8 mouse cellular contexts compared by ENCODE assay signal in the genomic region with DNA sequence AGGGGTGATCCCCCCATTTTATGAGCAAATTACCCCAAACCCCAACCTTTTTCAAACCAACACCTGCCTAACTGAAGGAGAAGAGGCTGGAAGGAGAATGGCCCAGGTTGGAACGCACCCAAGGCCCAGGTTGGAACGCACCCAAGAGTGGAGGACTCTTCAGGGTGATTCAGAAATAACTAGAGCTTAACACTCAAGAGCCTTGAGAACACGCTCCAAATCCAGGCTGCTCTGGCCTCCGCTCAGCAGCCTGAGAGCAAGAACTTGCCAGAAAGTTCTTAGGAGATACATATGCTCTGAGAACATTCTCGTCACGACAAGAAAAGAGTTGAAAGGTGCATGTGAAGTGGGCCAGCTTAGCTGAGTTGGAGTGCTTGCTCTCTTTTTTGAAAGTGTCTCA. TPM values are rescaled to one million over a fixed set of nuclear protein-coding genes. Genes with fewer than 3 reads are reported as not detected.
DNase-seq lines count a peak whose midpoint lies in the region; ATAC-seq lines count a peak whose summit lies in the region.

No protein-coding gene starts in this region.

- ATAC-seq in embryonic facial prominence, embryonic 13.5 days (ENCODE audit: insufficient number of reproducible peaks, insufficient read depth, low FRiP score, low TSS enrichment, low read depth), result no peak
- no peak for ATAC-seq in embryonic facial prominence, embryonic 14.5 days (ENCODE audit: low read depth)

- H3K4me2 ChIP-seq in embryonic facial prominence, embryonic 13.5 days, result no peak overlapping the region
- no peak overlapping the region for H3K4me2 ChIP-seq in embryonic facial prominence, embryonic 14.5 days (ENCODE audit: low read depth, low read length)

- WGBS in embryonic facial prominence, embryonic 13.5 days, result 74% methylated on average over 6 of the region's 6 CpGs
- WGBS in embryonic facial prominence, embryonic 10.5 days, result 90% methylated on average over 6 of the region's 6 CpGs
- 55% methylated on average over 6 of the region's 6 CpGs for WGBS in embryonic facial prominence, embryonic 14.5 days

- no peaks in the 10 kb centered on the region for H3K9me3 ChIP-seq in embryonic facial prominence, embryonic 13.5 days
- no peaks in the 10 kb centered on the region for H3K9me3 ChIP-seq in embryonic facial prominence, embryonic 10.5 days
- H3K9me3 ChIP-seq in embryonic facial prominence, embryonic 14.5 days (ENCODE audit: control insufficient read depth, low read length), result no peaks in the 10 kb centered on the region

- no peak overlapping the region for H3K9ac ChIP-seq in embryonic facial prominence, embryonic 13.5 days
- no peak overlapping the region for H3K9ac ChIP-seq in embryonic facial prominence, embryonic 14.5 days (ENCODE audit: low read depth, low read length)

- H3K27me3 ChIP-seq in embryonic facial prominence, embryonic 13.5 days, result peaks cover 6% of the 10 kb centered on the region; the same call in 1 of the 2 replicates
- H3K27me3 ChIP-seq in embryonic facial prominence, embryonic 10.5 days (replicated peaks; ENCODE audit: low read depth, poor library complexity, severe bottlenecking), result peaks cover 36% of the 10 kb centered on the region
- H3K27me3 ChIP-seq in embryonic facial prominence, embryonic 14.5 days (replicated peaks; ENCODE audit: control insufficient read depth, insufficient read depth, low read length), result no peaks in the 10 kb centered on the region

- no peak overlapping the region for H3K4me3 ChIP-seq in embryonic facial prominence, embryonic 13.5 days
- no peak overlapping the region for H3K4me3 ChIP-seq in embryonic facial prominence, embryonic 10.5 days
- H3K4me3 ChIP-seq in embryonic facial prominence, embryonic 14.5 days (ENCODE audit: low read depth, low read length), result no peak overlapping the region

- H3K36me3 ChIP-seq in embryonic facial prominence, embryonic 13.5 days, result no peaks in the 10 kb centered on the region
- H3K36me3 ChIP-seq in embryonic facial prominence, embryonic 10.5 days (replicated peaks), result no peaks in the 10 kb centered on the region
- H3K36me3 ChIP-seq in embryonic facial prominence, embryonic 14.5 days (ENCODE audit: control insufficient read depth, insufficient read depth, low read length), result no peaks in the 10 kb centered on the region

- peaks cover 30% of the 10 kb centered on the region for H3K4me1 ChIP-seq in embryonic facial prominence, embryonic 13.5 days
- peaks cover 27% of the 10 kb centered on the region for H3K4me1 ChIP-seq in embryonic facial prominence, embryonic 10.5 days
- H3K4me1 ChIP-seq in embryonic facial prominence, embryonic 14.5 days (ENCODE audit: control insufficient read depth, insufficient read depth, low read length), result peaks cover 4% of the 10 kb centered on the region; the same call in 1 of the 2 replicates

- H3K27ac ChIP-seq in embryonic facial prominence, embryonic 13.5 days, result 0 out of 2 replicates have a peak overlapping the region, but pooled peaks have one; percentile 66
- H3K27ac ChIP-seq in embryonic facial prominence, embryonic 10.5 days (replicated peaks), result no peak overlapping the region
- no peak overlapping the region for H3K27ac ChIP-seq in embryonic facial prominence, embryonic 14.5 days (replicated peaks; ENCODE audit: low read depth, low read length)

- no peak for DNase-seq in embryonic facial prominence, embryonic 10.5 days (ENCODE audit: low spot score)
- peak; percentile 65 for DNase-seq in MN1 (ENCODE audit: low spot score)
- peak; percentile 56 for DNase-seq in embryonic facial prominence, embryonic 14.5 days (ENCODE audit: low spot score)
- DNase-seq in kidney, postnatal 14 days, result peak; percentile 80
- peak; percentile 85 for DNase-seq in lung, postnatal 25 days (ENCODE audit: low spot score)
- no peak for DNase-seq in embryo, embryonic 11 days
- DNase-seq in c-Kit-positive CD71-positive TER-119-positive erythroid progenitor cells, embryonic 14.5 days (ENCODE audit: low spot score), result no peak

RNA-seq across cellular contexts. Expression of gene Slc4a5, which starts 25.5 kb away (rescaled TPM):
- 0.15 and 0.20 TPM in 2 replicates for polyA plus RNA-seq in embryonic facial prominence, embryonic 13.5 days (2015; fragmentation: Nextera tagmentation; extraction: Ambion mirVana)
- polyA plus RNA-seq in embryonic facial prominence, embryonic 10.5 days (2016; fragmentation: Nextera tagmentation; extraction: Ambion mirVana), result 0.70 and 0.97 TPM in 2 replicates
- 0.47 and 0.57 TPM in 2 replicates for polyA plus RNA-seq in embryonic facial prominence, embryonic 14.5 days (2014; fragmentation: Nextera tagmentation; extraction: Ambion mirVana)

Comparison
In these comparisons a context has a peak if more than half of its experiments do, and no peak if none do; other contexts are left out.
1. DNase-seq: peak in MN1 (single experiment), embryonic facial prominence, embryonic 14.5 days (single experiment), kidney, postnatal 14 days (single experiment) and lung, postnatal 25 days (single experiment); none in embryonic facial prominence, embryonic 10.5 days (single experiment), embryo, embryonic 11 days (single experiment) and c-Kit-positive CD71-positive TER-119-positive erythroid progenitor cells, embryonic 14.5 days (single experiment).